23 mouse cellular contexts compared by ENCODE assay signal in the genomic region with DNA sequence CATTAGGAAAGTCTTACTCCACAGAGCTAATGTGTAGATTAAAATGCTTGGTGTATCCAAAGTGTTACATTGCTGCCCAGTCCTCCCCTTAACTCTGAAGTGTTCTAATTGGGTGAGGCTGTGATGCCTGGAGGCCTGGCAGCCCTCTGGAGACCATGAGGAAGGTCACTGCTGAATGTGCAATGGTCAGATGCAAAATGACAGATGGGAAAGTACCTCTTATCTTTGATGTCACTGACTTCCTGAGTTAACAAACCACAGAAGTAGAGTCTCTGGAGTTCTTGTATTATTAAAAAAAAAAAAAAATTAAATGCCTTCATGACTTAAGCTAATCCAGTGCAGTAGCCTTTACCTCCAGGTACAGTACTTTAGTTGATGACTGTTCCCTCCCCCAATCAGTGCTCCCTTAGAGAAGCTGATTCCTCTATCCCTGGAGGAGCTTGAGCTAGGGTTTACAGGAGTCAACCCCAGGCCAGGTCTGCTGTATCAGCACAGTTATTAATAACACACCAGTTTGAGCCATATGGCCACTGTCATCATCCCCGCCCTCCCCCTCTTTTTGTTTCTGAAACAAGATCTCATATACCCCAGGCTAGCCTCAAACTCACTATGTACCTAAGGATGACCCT. TPM values are rescaled to one million over a fixed set of nuclear protein-coding genes. Genes with fewer than 3 reads are reported as not detected.
DNase-seq lines count a peak whose midpoint lies in the region; ATAC-seq and TF ChIP-seq lines count a peak whose summit lies in the region.
"Had no signal": no experiment of that assay in that cellular context is flagged by ENCODE, and none has a peak within 500 bp of the region (broad histone marks: within the 10 kb centered on the region; RNA-seq: fewer than 3 reads in every experiment).

No protein-coding gene starts in this region.

- WGBS in spleen, adult 2 months = 96% methylated on average over 1 of the region's 1 CpGs
- WGBS in forebrain, embryonic 16.5 days = 95% methylated on average over 1 of the region's 1 CpGs
- 100% methylated on average over 1 of the region's 1 CpGs for WGBS in hindbrain, postnatal 0 days

- no peak overlapping the region for H3K9ac ChIP-seq in forebrain, embryonic 16.5 days (replicated peaks; ENCODE audit: low read depth, low read length)
- no peak overlapping the region for H3K9ac ChIP-seq in hindbrain, postnatal 0 days (replicated peaks; ENCODE audit: low read length)
- H3K9ac ChIP-seq: embryonic facial prominence, embryonic 13.5 days; forebrain, embryonic 13.5 days; hindbrain, embryonic 15.5 days; midbrain, embryonic 12.5 days had no signal

- H3K27ac ChIP-seq in spleen, adult 2 months (ENCODE audit: insufficient read depth, low read length) = peak overlapping the region; percentile 29; the same call in 1 of the 2 replicates
- H3K27ac ChIP-seq in forebrain, embryonic 16.5 days (ENCODE audit: low read length) = no peak overlapping the region
- H3K27ac ChIP-seq in hindbrain, postnatal 0 days = no peak overlapping the region
- H3K27ac ChIP-seq: embryonic facial prominence, embryonic 13.5 days; forebrain, embryonic 13.5 days; hindbrain, embryonic 15.5 days; macrophage; midbrain, embryonic 12.5 days had no signal

- TF ChIP-seq POLR2A in spleen, adult 2 months (IDR thresholded peaks at IDR 0.05; ENCODE audit: low read depth, low read length) = no peak

- H3K36me3 ChIP-seq in spleen, adult 2 months (ENCODE audit: control insufficient read depth, insufficient read depth, low read length) = no peaks in the 10 kb centered on the region
- no peaks in the 10 kb centered on the region for H3K36me3 ChIP-seq in forebrain, embryonic 16.5 days (ENCODE audit: control insufficient read depth, insufficient read depth)
- no peaks in the 10 kb centered on the region for H3K36me3 ChIP-seq in hindbrain, postnatal 0 days (ENCODE audit: insufficient read depth, low read length)
- H3K36me3 ChIP-seq: embryonic facial prominence, embryonic 13.5 days; hindbrain, embryonic 15.5 days; midbrain, embryonic 12.5 days had no signal

- ATAC-seq in activated CD4-positive, CD25-positive, alpha-beta regulatory T cell, adult 4 months = peak; percentile 71
- ATAC-seq in megakaryocyte progenitor cell, adult 5-6 weeks (replicated peaks; ENCODE audit: poor library complexity) = peak; percentile 40
- ATAC-seq in forebrain, embryonic 16.5 days = no peak
- ATAC-seq in hindbrain, postnatal 0 days = no peak
- ATAC-seq: forebrain, embryonic 13.5 days; intestine, postnatal 0 days; Patski had no signal

- no peak for TF ChIP-seq CTCF in spleen, adult 2 months (IDR thresholded peaks at IDR 0.05; ENCODE audit: extremely low read depth, insufficient read depth, insufficient read length, insufficient replicate concordance)
- no peak for TF ChIP-seq CTCF in hindbrain, postnatal 0 days (IDR thresholded peaks at IDR 0.05; ENCODE audit: low read depth)

- H3K4me3 ChIP-seq in spleen, adult 2 months (ENCODE audit: extremely low read depth, insufficient read depth, insufficient read length) = no peak overlapping the region
- no peak overlapping the region for H3K4me3 ChIP-seq in forebrain, embryonic 16.5 days (replicated peaks; ENCODE audit: low read length)
- H3K4me3 ChIP-seq in hindbrain, postnatal 0 days (ENCODE audit: low read length) = no peak overlapping the region
- H3K4me3 ChIP-seq: embryonic facial prominence, embryonic 13.5 days; forebrain, embryonic 13.5 days; hindbrain, embryonic 15.5 days; midbrain, embryonic 12.5 days had no signal

- no peaks in the 10 kb centered on the region for H3K27me3 ChIP-seq in spleen, adult 2 months (ENCODE audit: control insufficient read depth, insufficient read depth, low read length)
- H3K27me3 ChIP-seq in forebrain, embryonic 16.5 days (replicated peaks; ENCODE audit: control insufficient read depth, insufficient read depth, low read length) = no peaks in the 10 kb centered on the region
- no peaks in the 10 kb centered on the region for H3K27me3 ChIP-seq in hindbrain, postnatal 0 days (ENCODE audit: insufficient read depth, low read length)
- H3K27me3 ChIP-seq: embryonic facial prominence, embryonic 13.5 days; forebrain, embryonic 13.5 days had no signal

- no peak for DNase-seq in spleen, adult 2 months (ENCODE audit: low read depth in 1 of 2, low spot score in 2 of 2)
- no peak for DNase-seq in spleen, postnatal 4 days (ENCODE audit: low spot score in 2 of 2)
- no peak for DNase-seq in hindbrain, postnatal 0 days (ENCODE audit: low spot score)
- no peak for DNase-seq in adrenal gland, postnatal 4 days (ENCODE audit: low spot score in 2 of 2)
- DNase-seq: adrenal gland, adult 8-10 months; cerebellum, adult 18-20 months; cerebellum, postnatal 14 days; gastrocnemius, postnatal 14 days; kidney, postnatal 25 days; layer of hippocampus, postnatal 36 days; retina, postnatal 1 day; thymus, adult 18-20 months had no signal

- no peaks in the 10 kb centered on the region for H3K9me3 ChIP-seq in forebrain, embryonic 16.5 days (ENCODE audit: control insufficient read depth, low read length)
- H3K9me3 ChIP-seq in hindbrain, postnatal 0 days (ENCODE audit: low read length) = no peaks in the 10 kb centered on the region
- H3K9me3 ChIP-seq: embryonic facial prominence, embryonic 13.5 days; forebrain, embryonic 13.5 days; hindbrain, embryonic 15.5 days; midbrain, embryonic 12.5 days had no signal

- no peak overlapping the region for H3K4me2 ChIP-seq in forebrain, embryonic 16.5 days (ENCODE audit: low read length)
- H3K4me2 ChIP-seq in hindbrain, postnatal 0 days (ENCODE audit: low read depth, low read length) = no peak overlapping the region
- H3K4me2 ChIP-seq: embryonic facial prominence, embryonic 13.5 days; forebrain, embryonic 13.5 days; heart, embryonic 11.5 days; hindbrain, embryonic 15.5 days; midbrain, embryonic 12.5 days had no signal

- peaks cover 17% of the 10 kb centered on the region; the same call in 1 of the 2 replicates for H3K4me1 ChIP-seq in spleen, adult 2 months (ENCODE audit: control insufficient read depth, insufficient read depth, insufficient read length)
- peaks cover 7% of the 10 kb centered on the region for H3K4me1 ChIP-seq in forebrain, embryonic 16.5 days (replicated peaks; ENCODE audit: control insufficient read depth, insufficient read depth, low read length)
- no peaks in the 10 kb centered on the region for H3K4me1 ChIP-seq in hindbrain, postnatal 0 days (ENCODE audit: insufficient read depth, low read length)

RNA-seq across cellular contexts. Expression of gene Prex1, which starts 5.8 kb away (rescaled TPM):
- polyA plus RNA-seq in spleen, adult 2 months (2012; rRNA removed) = 123 and 154 TPM in 2 replicates
- polyA plus RNA-seq in activated CD4-positive, CD25-positive, alpha-beta regulatory T cell, adult 4 months (2017; shearing (Covaris generic)) = 10 to 100 TPM; 34.5 to 45.2 TPM
- 18.9 and 22.3 TPM in 2 replicates for total RNA-seq in megakaryocyte progenitor cell, adult 5-6 weeks (2015)
- total RNA-seq in megakaryocyte progenitor cell, adult 5-6 weeks (2017) = 16.4 and 18.2 TPM in 2 replicates
- polyA plus RNA-seq in forebrain, embryonic 16.5 days (2015; fragmentation: Nextera tagmentation; extraction: Ambion mirVana) = 38.5 and 40.5 TPM in 2 replicates
- 63.2 and 66.8 TPM in 2 replicates for total RNA-seq in hindbrain, postnatal 0 days (2014; rRNA removed)
- 24.1 and 24.2 TPM in 2 replicates for polyA plus RNA-seq in hindbrain, postnatal 0 days (2015; fragmentation: Nextera tagmentation; extraction: Ambion mirVana)
- 10 to 100 TPM; 20.9 to 21.2 TPM for total RNA-seq in adrenal gland, postnatal 4 days (2021)

Comparison
In these comparisons a context has a peak if more than half of its experiments do, and no peak if none do; other contexts are left out.
1. ATAC-seq: peak in activated CD4-positive, CD25-positive, alpha-beta regulatory T cell, adult 4 months (single experiment) and megakaryocyte progenitor cell, adult 5-6 weeks (single experiment); none in forebrain, embryonic 16.5 days (single experiment) and hindbrain, postnatal 0 days (single experiment).